Mouse (Mus musculus) liver, adult 2 months (tissue): Measurements from ENCODE around the gene Ms4a14. TPM values are rescaled to one million over a fixed set of nuclear protein-coding genes. Genes with fewer than 3 reads are reported as not detected.

Experiments used
- DNase-seq: peaks from one replicate; pipeline ENCODE4 v3.0.0-alpha.2; 2011; ENCODE audit warnings: low read depth, low spot score; ENCODE audit errors: extremely low read depth
- H3K27ac ChIP-seq: fragments of 200-500 bp; replicated peaks from 2 replicates; pipeline ENCODE4 v1.5.1; 2012; ENCODE audit warnings: low read depth, mild to moderate bottlenecking, control low read depth, inconsistent platforms, low read length; ENCODE audit not compliant: insufficient read depth
- H3K27me3 ChIP-seq: fragments of 200-500 bp; 2 replicates; pipeline ENCODE4 v1.6.1; 2012; ENCODE audit warnings: mild to moderate bottlenecking, moderate library complexity, low read length, inconsistent platforms; ENCODE audit not compliant: control insufficient read depth, insufficient read depth
- H3K36me3 ChIP-seq: fragments of 200-500 bp; 2 replicates; pipeline ENCODE4 v1.6.1; 2012; ENCODE audit warnings: low read length, inconsistent platforms; ENCODE audit not compliant: control insufficient read depth, insufficient read depth
- H3K4me1 ChIP-seq: fragments of 200-500 bp; 2 replicates; pipeline ENCODE4 v1.6.1; 2011; ENCODE audit warnings: low read length; ENCODE audit not compliant: control insufficient read depth, insufficient read depth
- H3K4me3 ChIP-seq: fragments of 200-500 bp; 2 replicates; pipeline ENCODE4 v1.5.1; 2011; ENCODE audit warnings: low read depth, mild to moderate bottlenecking, control low read depth, low read length, moderate library complexity; ENCODE audit not compliant: insufficient read depth
- H3K79me2 ChIP-seq: fragments of 200-500 bp; 2 replicates; pipeline ENCODE4 v1.6.1; 2012; ENCODE audit warnings: inconsistent platforms, mild to moderate bottlenecking, low read length, moderate library complexity; ENCODE audit not compliant: control insufficient read depth, insufficient read depth
- H3K9ac ChIP-seq: fragments of 200-500 bp; 2 replicates; pipeline ENCODE4 v1.6.1; 2012; ENCODE audit warnings: low read depth, mild to moderate bottlenecking, control low read depth, inconsistent platforms, low read length
- CTCF ChIP-seq: fragments of 200-500 bp; IDR thresholded peaks from 2 replicates; pipeline ENCODE4 v1.5.1; 2011; ENCODE audit warnings: low read depth, low read length, control low read depth
- POLR2A ChIP-seq: fragments of 200-500 bp; IDR thresholded peaks from 2 replicates; pipeline ENCODE4 v1.6.1; 2011; ENCODE audit warnings: low read length, control low read depth; ENCODE audit not compliant: insufficient read depth; ENCODE audit errors: extremely low read depth
- WGBS: fragments of 180-500 bp; shearing (Covaris S2); methylation state at CpG from one replicate; pipeline ENCODE4 v1.1.7; 2018; 5-methylcytosine and 5-hydroxymethylcytosine counted together
- polyA plus RNA-seq: library from polyadenylated mRNA; depleted of rRNA; stranded (reverse); fragments of >200 nt; gene quantifications from 2 replicates; pipeline ENCODE4 v1.2.3, GENCODE M21; 2012; rRNA removed
- total RNA-seq: library from RNA; depleted of rRNA; stranded (reverse); fragments of >200 nt; gene quantifications from 2 replicates; pipeline ENCODE4 v1.2.3, GENCODE M21; 2014; rRNA removed

Ms4a14 gene
- 0.07 TPM in 1 of 2 replicates, not detected in the other for total RNA-seq
- not detected in 2 replicates for polyA plus RNA-seq

DNA sequence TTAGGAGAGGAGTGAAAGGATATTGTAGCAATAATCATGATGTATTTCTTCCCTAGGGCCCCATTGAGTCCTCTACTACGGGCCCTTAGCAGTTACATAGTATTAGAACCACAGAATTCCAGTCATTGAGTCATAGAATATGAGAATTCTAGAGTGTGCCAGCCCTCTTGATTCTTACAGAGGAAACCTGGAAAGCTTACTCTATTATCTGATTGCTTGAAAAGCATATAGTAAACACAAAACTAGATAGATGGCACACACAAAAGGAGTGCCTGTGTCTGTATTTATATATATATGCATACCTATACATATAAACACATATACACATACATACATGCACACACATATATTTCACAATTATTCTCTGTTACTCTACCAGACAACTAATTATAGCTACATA lies at the start of gene Ms4a14:
TSS of gene Ms4a14 (minus strand) at position 101 of the 400 bp plus-strand sequence.
- no peak for DNase-seq
- no peak within 1 kb of the TSS for H3K27ac ChIP-seq
- H3K4me1 ChIP-seq: no peaks in the 10 kb centered on the region; the same call in 1 of the 2 replicates
- H3K36me3 ChIP-seq: no peaks in the 10 kb centered on the region
- no peaks in the 10 kb centered on the region for H3K79me2 ChIP-seq
- H3K27me3 ChIP-seq: no peaks in the 10 kb centered on the region
- H3K4me3 ChIP-seq: no peak within 1 kb of the TSS
- no peak within 1 kb of the TSS for H3K9ac ChIP-seq
- TF ChIP-seq POLR2A (no peak), CTCF (no peak)
- 84% methylated on average over 1 of the region's 1 CpGs for WGBS

DNA sequence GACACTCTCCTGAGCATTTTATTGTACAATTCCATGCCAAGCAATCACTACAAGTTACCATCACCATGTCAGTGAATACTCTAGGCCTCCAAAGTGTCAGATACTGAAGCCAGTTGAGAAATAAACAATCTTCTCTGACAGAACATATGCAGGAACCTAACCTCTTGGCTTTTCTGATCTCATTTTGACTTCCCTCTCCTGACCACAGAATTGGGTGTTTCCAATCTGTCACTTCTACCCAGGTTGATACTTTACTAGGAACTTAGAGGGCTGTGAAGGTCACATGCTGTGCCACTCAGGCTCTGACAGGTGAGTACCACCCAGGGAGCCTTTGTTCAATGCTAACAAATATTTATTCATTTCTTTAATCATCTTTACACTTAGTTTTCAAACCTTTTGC lies 47.7 kb upstream of the Ms4a14 start:
- H3K27ac ChIP-seq: no peak overlapping the region
- H3K27me3 ChIP-seq: no peaks in the 10 kb centered on the region
- no peak overlapping the region for H3K4me3 ChIP-seq
- no peak for DNase-seq
- H3K36me3 ChIP-seq: no peaks in the 10 kb centered on the region
- no peaks in the 10 kb centered on the region for H3K79me2 ChIP-seq
- no peaks in the 10 kb centered on the region for H3K4me1 ChIP-seq
- TF ChIP-seq POLR2A (no peak), CTCF (no peak)
- H3K9ac ChIP-seq: no peak overlapping the region

DNA sequence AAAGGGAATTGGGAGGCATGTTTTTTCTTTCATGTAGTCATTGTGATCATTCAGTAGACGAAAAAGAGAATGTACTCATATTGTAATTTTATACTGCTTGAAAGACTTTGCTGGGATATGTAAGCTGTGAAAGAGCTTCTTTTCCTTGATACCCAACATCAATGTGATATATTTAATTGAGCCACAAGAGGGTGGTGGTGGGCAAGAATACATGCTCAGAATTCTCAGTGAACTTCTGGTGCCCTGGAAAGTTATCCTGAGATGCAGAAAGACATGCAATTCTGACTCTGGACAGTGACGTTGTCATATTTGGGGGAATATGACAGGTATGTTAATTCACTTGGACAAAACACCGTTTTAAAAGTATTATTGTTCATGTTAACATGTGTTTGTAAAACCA lies 45.9 kb upstream of the Ms4a14 start:
- TF ChIP-seq POLR2A (no peak), CTCF (0 out of 2 replicates have a peak, but pooled peaks have one; percentile 15)
- Histone ChIP-seq H3K4me1 (no peaks in the 10 kb centered on the region), H3K79me2 (no peaks in the 10 kb centered on the region), H3K4me3 (no peak overlapping the region), H3K27ac (no peak overlapping the region), H3K36me3 (no peaks in the 10 kb centered on the region), H3K9ac (no peak overlapping the region), H3K27me3 (no peaks in the 10 kb centered on the region)
- no peak for DNase-seq
- WGBS: 51% methylated on average over 3 of the region's 3 CpGs

DNA sequence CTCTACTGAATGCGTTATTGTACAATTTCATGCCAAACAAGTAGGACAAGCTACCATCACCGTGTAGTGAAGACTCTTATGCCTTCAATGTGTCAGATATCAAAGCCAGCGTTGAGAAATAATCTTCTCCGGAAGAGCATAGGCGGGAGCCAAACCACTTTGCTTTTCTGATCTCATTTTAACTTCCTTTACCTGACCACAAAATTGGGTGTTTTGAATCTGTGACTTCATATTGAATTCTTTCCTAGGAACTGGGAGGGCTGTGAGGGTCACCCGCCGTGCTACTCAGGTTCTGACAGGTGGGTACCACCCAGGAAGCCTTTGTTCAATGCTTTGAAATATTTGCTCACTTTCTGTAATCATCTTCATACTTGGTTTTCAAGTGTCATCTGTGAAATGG lies 41.5 kb upstream of the Ms4a14 start:
- Histone ChIP-seq H3K27ac (no peak overlapping the region), H3K27me3 (no peaks in the 10 kb centered on the region), H3K4me3 (no peak overlapping the region), H3K9ac (no peak overlapping the region), H3K79me2 (no peaks in the 10 kb centered on the region), H3K4me1 (no peaks in the 10 kb centered on the region), H3K36me3 (no peaks in the 10 kb centered on the region)
- no peak for DNase-seq
- TF ChIP-seq CTCF (no peak), POLR2A (no peak)
- WGBS: 83% methylated on average over 7 of the region's 7 CpGs

DNA sequence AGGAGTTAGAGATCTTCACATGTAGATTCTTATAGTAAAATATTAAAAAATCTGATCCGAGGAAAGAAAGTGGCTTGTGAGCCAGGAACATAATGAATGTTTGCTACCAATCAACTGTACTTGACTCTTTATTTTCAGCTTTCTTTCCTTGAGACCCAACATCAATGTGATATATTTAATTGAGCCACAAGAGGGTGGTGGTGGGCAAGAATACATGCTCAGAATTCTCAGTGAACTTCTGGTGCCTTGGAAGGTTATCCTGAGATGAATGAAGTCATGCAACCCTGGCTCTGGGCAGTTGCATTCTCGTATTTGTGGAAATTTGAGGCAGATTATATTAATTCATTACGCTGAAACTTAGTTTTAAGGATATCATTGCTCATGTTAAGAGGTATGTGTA lies 37.6 kb upstream of the Ms4a14 start:
- DNase-seq: no peak
- TF ChIP-seq POLR2A (no peak), CTCF (no peak)
- Histone ChIP-seq H3K36me3 (no peaks in the 10 kb centered on the region), H3K4me1 (no peaks in the 10 kb centered on the region), H3K27ac (no peak overlapping the region), H3K4me3 (no peak overlapping the region), H3K9ac (no peak overlapping the region), H3K79me2 (no peaks in the 10 kb centered on the region), H3K27me3 (no peaks in the 10 kb centered on the region)
- 40% methylated on average over 3 of the region's 3 CpGs for WGBS

DNA sequence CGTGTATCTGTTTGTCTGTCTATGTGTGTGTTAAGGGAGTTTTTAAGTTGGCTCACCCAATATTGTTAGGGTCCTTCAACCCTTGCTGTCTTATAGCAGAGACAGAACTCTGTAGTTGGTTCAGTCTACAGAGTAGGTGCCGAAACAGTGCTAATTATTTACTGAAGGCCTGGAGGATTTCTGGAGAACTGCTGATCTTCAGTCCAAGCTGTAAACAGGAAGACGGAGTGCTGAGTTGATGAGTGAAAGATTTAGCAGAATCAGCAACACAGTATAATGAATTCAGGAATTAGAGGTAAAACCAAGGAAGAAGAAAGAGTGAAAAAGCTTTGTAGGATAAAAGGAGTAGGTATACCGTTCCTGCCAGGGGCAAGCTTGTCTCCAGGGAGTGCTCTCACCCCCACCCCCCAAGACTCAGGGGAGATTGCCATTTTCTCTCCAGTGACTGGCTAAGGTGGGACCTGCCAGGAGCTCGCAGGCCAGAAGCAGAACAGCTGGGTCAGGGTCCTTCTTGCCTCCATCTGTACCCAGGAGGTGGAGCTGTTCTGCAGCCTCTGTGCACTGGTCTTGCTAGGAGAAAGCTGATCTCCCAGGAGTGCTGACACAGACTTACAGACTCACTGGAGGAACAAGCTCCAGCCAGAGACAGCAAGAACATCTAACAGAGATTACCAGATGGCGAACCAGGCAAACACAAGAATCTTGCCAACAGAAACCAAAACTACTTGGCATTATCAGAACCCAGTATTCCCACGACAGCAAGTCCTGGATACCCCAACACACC lies 35.6 kb upstream of the Ms4a14 start:
- Histone ChIP-seq H3K36me3 (no peaks in the 10 kb centered on the region), H3K4me3 (no peak overlapping the region), H3K27ac (no peak overlapping the region), H3K9ac (no peak overlapping the region), H3K79me2 (no peaks in the 10 kb centered on the region), H3K27me3 (no peaks in the 10 kb centered on the region), H3K4me1 (no peaks in the 10 kb centered on the region)
- TF ChIP-seq POLR2A (no peak), CTCF (peak; percentile 28; the same call in 1 of the 2 replicates)
- DNase-seq: no peak
- WGBS: 56% methylated on average over 7 of the region's 7 CpGs
